Mouse (Mus musculus) gastrocnemius, postnatal 10 days (tissue): ENCODE results near the gene Adh6b. TPM values are rescaled to one million over a fixed set of nuclear protein-coding genes. Genes with fewer than 3 reads are reported as not detected.
"Not testable (repeated sequence)": the region's sequence is repeated elsewhere in the genome, so short reads cannot be mapped to it uniquely, and the experiment has no call there.

Experiments used
- DNase-seq: peaks from one replicate; pipeline ENCODE4 v3.0.0; 2021; ENCODE audit warnings: mixed read lengths
- total RNA-seq, 2 experiments: library from RNA; stranded (reverse); gene quantifications; 2 replicates each; pipeline ENCODE4 v1.2.3; 2021

Adh6b gene
- total RNA-seq, 2 experiments from 2014 or later: 0.35 TPM; not detected in 1

DNA sequence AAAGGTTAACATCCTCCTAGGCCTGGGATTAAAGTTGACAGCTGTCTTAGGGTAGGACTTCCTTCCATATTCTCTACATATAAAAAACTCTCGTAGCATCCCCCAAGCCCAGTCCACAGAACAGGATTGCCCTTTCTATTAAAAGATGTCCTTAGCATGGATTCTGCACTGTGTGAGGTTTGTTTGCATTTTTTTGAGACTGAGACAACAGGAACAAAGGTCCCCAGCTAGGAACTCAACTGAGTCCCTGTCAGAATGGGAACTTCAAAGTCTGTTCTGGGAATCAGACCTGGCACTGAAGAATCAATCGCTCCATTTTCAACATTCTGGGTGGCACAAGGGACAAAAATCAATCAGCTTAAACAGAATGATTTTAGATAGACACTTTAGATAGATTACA, 21.3 kb downstream of the Adh6b start:
- no peak for DNase-seq

DNA sequence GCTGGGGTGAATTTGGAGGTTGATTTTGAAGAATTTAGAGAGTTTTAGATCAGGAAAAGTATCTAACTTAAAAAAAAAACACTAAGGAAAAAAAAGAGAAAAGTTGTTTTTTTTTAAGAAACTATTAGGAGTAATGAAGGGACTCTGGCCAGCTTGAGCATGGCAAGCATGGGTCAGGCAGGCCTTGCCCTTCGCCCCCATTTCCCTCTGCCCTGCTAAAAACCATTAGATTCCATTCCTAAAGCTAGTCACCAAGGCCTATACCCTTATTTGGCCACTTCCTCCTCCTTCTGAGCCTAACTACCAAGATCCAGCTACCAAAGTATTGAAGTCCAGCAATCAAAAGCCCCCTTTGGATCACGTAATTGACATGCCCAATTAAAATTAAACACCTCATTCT, 24.6 kb downstream of the Adh6b start:
- DNase-seq: no peak

DNA sequence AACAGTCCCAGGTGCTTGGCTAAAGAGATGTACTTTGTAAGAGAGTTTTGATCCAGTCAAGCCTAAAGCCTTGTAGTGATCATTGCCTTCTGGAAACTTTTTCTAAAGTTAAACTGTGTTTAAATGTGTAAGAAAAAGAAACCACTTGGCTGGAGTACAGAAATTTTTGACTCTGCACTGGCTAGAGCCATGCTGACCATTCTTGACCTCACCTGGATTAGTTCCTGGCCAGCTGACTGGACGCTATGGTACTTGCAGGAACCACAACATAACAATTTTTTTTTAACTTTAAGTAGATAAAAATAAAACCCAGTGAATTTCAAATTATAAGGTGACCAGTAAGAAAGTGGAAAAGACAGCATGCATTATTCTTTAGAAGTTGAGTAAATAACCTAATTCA, 28.0 kb downstream of the Adh6b start:
- no peak for DNase-seq

DNA sequence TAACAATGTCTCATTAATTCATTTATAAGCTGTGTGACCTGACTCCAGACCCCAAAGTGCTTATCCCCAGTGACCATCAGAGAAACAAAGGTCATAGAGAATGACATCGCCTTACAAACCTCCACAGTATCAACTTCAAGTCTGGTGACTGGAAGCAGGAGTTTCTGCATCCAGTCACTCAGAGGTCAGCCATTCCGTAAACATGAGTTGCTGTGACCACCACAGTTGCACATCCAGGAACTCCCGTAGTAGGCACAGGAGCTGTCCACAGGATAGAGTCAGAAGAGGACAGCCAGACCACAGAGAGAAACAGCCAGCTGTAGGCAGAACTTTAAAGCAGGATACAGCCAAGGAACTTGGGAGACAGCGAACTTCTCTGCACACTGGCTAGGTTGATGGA, 28.7 kb downstream of the Adh6b start:
- DNase-seq: not testable (repeated sequence)

DNA sequence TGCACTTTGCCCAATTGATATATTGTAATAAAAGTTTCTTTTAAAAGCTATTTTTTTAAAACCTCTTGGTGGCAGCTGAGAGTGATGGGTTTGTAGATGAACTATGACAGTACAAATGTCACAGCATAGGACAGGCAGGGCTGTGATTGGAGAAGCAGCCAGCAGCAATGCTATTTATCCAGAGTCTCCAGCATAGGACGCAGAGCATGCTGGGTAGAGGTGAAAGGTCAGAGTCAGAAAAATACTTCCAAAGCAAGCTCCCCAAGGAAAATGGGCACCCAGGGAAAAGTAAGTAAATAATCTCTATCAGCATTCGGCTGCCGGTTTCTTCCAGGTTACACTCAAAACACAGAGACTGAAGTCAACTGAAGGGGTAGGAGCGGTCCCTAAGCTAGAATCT, 32.3 kb downstream of the Adh6b start:
- no peak for DNase-seq

DNA sequence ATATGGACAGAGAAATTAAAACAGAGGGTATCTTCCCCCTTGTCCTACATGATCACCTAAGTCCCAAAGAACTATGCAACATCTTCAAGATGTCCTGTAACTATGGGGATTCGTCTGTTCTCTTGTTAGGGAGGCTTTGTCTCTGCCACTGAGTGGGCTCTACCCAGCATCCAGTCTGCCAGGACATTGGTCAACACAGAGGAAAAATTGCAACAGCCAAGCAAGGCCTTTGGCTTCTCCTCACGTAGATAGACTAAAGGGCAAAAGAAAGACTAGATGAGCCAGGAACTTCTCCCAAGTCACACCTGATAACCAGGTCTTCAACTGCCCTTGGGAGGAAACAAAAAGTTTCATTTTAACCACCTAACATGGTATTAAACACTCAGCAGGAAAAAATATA, 33.6 kb downstream of the Adh6b start:
- no peak for DNase-seq

DNA sequence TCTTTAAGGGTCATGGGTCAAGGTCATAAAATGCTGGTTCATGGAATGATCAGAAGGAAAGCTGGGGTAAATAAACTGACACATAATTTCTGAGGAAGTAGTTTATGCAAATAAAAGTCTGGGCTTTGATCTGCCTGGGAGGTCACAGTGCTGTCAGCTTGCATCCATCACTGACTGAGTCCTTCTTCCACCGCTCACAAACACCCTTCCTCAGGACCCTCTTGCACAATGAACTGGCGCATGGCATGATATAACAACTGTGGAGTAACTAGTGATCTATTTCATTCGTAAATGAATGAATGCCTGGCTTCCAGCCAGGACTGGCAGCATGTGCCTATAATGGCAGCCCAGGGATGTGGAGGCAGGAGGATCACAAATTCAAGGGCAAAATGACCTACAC, 39.6 kb downstream of the Adh6b start:
- no peak for DNase-seq

DNA sequence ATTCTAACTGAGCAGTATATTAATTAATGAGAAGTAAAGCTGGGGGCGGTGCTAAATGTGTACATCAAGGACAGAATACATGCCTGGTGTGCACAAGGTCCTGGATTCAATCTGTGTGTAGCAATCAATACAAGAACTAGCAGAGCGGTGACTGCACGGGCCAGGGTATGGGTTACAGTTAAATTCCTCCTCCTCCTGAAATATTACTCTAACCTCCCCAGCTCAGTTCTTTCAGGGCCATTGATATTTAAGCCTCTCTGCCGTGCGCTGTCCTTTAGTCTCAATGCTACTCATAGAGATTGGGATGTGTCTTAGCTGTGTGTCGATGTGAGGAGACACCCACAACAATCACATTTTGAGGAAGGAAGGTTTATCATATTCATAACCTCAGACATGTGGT, 45.6 kb downstream of the Adh6b start:
- no peak for DNase-seq

DNA sequence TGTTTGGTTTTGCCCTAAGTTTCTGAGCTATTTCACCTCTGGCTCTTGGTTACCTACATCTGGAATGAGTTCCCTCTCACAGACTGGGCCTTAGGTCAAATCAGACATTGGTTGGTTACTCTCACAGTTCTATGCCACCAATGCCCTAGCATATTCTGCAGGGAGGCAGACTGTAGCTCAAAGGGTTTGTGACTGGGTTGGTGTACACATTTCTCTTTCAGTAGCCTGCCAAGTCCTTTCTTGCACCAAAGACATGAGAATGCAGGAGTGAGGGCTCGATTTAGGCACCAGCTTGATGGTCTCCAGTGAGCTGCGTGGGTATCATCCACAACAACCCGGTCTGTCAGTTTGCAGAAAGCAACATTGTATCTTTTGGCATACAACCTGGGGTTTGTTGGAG, 63.3 kb downstream of the Adh6b start:
- DNase-seq: no peak

DNA sequence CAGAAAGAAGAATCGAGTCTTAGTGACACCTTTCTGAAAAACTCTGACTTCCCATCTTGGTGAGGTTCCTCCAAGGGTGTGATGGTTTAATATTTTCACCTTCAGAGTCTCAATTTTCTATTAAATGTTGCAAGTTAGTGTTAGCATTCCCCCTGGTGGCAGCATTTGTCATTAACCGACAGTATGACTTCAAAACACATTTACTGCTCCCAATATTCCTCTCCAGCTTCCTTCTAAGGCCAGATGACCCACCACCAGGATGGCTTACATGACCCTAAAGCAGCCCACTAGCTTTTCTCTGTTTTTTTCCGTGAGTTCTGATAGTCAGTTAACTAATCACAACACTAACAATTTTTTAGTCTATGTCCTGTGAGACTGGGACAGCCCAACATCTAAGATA, 63.8 kb downstream of the Adh6b start:
- peak; percentile 54 for DNase-seq

DNA sequence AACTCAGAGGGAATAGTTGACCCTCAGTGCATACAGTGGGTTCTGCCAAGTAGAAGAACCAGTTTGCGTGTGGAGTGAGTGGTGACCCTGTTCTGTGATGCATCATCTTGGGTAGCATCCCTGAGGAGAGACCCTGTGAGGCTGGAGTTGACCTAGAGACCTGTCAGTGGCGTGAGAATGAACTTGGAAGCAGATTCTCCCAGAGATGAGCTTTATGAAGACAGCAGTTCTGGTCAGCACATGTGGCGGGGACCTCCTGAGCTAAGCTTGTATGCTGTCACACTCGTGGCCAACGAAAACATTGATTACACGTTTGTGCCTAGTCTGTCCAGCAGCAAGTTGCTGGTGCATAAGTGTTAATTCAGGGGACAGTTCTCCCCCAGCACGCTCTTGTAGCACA, 64.3 kb downstream of the Adh6b start:
- no peak for DNase-seq

DNA sequence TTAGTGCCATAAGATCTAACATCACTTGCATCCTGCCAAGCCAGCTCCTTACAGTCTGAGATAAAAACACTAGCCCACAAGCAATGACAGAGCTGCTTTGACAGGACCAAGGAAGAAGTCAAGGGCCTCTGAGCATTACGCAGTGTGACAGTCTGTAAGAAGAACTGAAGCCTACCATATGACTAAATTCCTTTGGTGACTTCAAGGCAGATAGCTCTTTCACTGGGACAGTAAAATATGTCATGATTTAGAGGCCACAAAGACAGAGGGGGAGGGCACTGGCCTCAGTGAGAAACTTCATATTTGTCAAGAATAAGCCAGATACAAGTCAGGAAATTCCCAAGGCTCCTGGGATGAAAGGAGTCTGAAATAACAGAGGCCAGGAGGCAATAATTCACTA, 66.3 kb downstream of the Adh6b start:
- no peak for DNase-seq

Other genes starting within 250 kb of the Adh6b start
- 1 to 10 TPM; 4.2 to 4.5 TPM for gene Trmt10a, start 198.3 kb upstream of the Adh6b start, total RNA-seq
- gene Mttp, start 196.8 kb upstream of the Adh6b start, total RNA-seq: 1 to 10 TPM; 3.6 to 3.7 TPM
- not detected for gene 4930579F01Rik, start 147.9 kb upstream of the Adh6b start, total RNA-seq
- gene Adh7, start 124.0 kb upstream of the Adh6b start, total RNA-seq: under 1 TPM; 0.20 to 0.28 TPM
- gene Adh1, start 80.8 kb upstream of the Adh6b start, total RNA-seq: 10 to 100 TPM; 24.6 to 58.4 TPM
- not detected for gene Adh6a, start 28.5 kb upstream of the Adh6b start, total RNA-seq
- not detected for gene Adh4, start 73.7 kb downstream of the Adh6b start, total RNA-seq
- 10 to 100 TPM; 69.3 to 73.4 TPM for gene Adh5, start 101.3 kb downstream of the Adh6b start, total RNA-seq
- gene Metap1, start 147.7 kb downstream of the Adh6b start, total RNA-seq: 10 to 100 TPM; 44.9 to 47.0 TPM
- gene Eif4e, start 184.4 kb downstream of the Adh6b start, total RNA-seq: 100 to 1,000 TPM; 125 to 129 TPM